Mouse (Mus musculus) layer of hippocampus, adult 18-20 months (tissue): ENCODE measurements at regions not wholly inside any gene's neighbourhood (a gene's known extent, or its start where the extent isn't known, plus 50 kb on each side); places are given as distances from the start of the nearest gene placed in this dataset.
A peak's percentile ranks its signal among the peaks of the same experiment; 100 is the strongest.
"Not testable (repeated sequence)": the region's sequence is repeated elsewhere in the genome, so short reads cannot be mapped to it uniquely, and the experiment has no call there.

ENCODE experiments used
- DNase-seq, 2 experiments: peaks; one replicate each; pipeline ENCODE4 v3.0.0; 2022; ENCODE audit warnings: low spot score in 2 of 2

DNA sequence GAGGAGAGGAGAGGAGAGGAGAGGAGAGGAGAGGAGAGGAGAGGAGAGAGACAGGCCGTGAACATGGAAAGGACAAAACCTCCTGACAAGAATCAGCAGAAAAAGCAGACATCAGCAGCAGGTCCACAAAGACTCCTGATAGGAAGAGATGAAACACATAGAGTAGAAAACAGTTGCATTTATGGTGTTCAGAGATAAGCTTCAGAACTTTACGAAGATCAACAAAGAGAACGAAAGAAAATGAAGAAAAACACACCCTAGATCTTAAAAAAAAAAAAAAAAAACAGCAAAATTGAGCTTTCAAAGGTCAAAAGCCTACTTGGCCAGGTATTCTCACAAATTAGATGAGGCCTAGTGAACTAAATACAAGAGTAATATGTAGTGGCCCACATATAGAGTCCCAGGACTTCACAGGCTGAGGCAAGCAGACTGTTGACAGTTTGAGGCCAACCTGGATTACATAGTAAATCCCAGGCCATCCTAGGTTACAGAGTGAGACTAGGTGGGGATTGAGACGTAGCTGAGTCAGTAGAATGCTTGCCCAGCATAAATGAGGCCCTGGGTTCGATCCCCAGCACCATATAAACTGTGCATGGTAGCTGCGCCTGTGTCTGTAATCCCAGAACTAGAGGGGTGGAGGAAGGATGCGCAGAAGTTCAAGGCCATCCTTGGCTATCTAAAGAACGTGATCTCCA lies 111.6 kb upstream of the Klf3 start:
- DNase-seq = no peak

DNA sequence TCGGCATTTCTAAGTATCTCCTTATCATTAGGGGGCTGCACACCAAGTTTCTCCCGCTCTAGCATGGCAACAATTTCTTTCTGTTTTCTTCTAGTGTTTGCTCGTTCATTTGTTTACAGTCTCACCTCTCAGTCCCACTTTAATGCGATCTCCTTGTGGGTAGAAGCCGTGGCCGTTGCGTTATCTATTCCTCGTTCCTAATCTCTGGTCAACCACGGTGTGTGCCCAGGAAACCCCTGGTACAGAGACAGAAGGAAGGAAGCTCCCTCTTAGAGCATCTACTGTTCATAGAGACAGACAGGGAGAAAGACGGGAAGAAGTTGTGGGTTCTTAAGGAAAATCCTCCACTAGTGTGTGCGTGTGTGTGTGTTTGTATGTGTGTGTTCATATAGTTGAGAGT lies 110.9 kb upstream of the Klf3 start:
- no peak for DNase-seq

DNA sequence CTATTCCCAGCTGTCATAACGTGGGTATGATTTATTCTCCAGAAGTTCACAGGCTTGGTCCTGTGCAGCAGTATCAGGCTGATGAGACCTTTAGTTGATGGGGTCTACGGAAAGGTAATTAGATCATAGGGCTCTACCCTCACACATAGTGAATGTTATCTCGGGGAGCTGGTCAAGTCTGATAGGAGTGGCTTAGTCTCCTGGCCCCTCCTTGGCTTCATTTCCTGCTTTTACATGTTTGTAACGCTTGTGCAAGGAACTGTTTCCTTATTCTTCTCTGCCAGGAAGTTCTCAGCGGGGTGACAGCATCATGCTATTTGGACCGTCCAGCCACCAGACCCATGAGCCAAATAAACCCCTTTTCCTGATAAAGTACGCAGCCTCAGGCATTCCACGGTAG lies 109.6 kb upstream of the Klf3 start:
- no peak for DNase-seq

DNA sequence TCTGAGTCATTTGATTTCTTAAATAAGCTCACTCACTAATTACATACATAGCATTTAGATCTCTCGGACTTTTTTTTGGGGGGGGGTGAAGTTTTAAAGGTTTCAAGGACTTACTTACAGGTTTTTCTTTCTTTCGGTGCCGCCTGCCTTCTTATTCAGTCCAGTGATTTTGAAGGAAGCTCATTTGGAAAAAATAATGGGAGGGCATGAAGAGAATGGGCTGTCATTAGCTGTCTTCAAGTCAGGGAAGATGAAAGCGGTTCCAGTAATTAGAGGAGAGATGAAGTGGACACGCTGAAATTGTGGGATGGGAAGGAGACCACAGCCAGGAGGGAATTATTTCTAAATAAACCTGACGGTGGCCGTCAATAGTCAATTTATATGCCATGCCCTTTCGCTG lies 108.6 kb upstream of the Klf3 start:
- no peak for DNase-seq

DNA sequence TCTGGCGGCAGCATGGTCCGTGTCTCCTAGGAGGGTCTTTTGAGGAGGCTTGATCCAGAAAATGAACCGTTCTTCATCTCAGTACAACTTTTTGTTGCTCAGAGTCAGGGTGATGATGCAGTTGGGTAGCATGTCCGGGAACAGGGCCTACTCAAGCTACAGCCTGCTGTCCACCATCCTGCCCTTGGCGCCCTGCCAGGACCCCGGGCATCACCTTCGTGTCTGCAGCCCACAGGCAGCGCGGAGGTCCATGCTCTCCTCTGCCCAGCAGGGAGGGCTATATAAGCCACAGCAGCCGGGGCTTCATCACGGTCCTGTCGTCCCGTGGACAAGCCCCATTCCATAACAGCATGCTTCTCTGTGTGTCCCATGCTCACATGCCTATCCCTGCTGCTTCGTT lies 107.1 kb upstream of the Klf3 start:
- no peak for DNase-seq

DNA sequence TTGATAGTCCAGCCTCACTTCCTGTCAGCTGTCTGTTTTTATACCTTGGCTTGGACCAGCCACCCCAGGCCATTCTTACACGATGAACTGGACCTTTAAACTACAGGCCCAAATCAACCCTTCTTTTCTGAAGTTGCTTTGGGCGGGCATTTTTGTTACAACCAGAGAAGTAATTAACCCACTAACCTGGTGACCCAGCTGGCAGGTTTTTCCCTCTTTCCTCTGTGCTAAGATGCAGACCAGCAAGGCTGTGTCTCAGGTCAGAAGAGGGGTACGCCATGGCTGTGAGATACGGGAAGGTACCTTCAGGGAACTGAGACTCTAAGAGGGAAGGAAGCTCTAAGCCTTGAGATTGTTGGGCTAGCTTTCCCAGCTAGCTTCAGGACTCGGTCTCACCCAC lies 105.7 kb upstream of the Klf3 start:
- DNase-seq = no peak

DNA sequence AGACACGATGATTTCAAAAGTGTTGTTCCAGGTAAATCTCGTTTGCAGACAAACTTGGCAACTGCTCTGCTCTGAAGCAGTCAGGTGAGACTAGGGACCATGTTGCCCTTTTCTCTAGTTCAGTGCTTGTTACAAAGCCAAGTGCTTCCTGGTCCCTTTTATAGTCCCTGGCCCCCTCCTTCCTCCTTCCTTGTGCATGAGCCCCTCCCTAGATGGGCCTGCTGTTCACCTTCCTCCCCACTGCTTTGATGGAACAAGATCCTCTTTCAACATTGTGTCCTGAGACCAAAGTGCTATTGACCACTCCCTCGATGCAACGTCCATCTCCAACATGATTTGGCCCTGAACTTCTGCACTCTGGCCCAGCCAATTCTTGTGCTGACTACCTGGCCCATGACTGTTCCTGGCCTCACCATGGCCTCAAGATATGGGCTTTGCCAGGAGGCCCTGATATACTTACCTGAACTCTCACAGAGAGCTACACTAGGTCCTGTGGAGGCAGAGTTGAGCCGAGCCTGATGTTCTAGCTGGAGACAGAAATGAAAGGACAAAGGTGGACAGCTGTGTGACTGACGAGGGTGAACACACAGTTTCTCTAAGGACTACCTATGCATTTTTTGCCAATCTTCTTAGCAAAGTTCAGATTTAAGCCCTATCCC lies 104.6 kb upstream of the Klf3 start:
- DNase-seq = no peak

DNA sequence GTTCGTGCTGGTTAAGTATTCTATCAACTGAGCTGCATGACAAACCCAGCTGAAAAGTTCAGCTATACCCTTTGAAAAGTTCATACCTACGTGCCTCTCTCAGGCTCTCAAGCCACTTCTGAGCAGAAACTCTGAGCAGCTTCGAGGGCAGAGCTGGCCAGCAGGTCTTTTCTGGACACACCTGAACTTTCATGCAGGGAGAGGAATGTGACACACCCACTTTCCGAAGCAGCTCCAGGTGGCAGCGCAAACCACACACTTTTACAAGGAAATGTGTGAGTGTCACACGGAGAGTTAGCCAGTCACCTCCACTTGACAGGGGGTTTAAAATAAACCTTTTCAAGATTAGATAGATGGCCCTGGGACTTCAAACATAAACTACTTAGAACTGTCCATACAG lies 103.2 kb upstream of the Klf3 start:
- DNase-seq = no peak

DNA sequence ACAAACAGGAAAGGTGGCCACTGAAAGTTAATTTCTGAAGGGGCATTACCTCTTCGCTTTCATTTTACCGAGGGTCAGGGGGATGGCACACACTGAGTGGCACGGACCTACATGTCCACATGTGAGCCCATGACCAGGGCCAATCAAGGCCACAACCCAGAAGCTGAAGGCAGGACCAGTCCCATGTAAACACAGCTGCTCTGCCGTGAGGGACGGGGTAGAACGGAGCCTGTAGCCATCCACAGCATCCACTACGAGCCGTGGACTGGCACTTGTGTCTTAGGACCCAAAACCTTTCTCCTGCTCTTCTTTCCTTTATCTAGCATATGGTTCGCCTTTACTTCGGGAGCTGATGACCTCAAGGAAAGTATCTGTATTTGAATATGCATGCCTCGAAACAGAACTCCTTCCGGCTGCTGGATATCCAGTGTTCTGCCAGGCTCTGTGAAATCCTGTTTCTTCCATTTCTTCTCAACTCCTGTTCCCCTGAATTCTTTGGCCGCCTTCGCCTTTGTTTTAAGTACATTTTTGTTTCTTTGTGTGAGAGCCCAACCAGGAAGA lies 101.9 kb upstream of the Klf3 start:
- peak in 1 of 2 experiments; percentile 5 for DNase-seq

DNA sequence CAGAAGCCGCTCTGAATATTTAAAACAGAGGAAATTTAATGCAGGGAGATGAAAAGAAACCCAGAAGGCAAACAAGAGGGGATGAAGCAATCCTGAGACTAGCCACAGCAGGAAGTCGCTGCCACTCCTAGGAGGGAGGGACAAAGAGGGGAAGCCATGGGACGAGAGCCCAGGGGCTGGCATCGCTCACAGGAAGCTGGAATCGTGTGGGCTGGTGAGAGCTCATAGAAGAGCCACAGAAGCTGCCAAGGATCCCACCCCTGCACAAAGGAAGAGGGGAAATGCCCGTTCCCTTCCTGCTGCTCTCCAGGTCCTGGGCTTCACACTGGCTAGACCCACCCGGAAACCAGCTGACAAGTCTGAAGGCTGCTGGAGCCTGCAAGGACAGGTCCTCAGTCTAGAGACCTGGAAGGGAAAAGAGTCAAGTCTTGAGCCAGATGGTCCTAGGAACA lies 101.4 kb upstream of the Klf3 start:
- DNase-seq = peak; percentile 64 to 75

DNA sequence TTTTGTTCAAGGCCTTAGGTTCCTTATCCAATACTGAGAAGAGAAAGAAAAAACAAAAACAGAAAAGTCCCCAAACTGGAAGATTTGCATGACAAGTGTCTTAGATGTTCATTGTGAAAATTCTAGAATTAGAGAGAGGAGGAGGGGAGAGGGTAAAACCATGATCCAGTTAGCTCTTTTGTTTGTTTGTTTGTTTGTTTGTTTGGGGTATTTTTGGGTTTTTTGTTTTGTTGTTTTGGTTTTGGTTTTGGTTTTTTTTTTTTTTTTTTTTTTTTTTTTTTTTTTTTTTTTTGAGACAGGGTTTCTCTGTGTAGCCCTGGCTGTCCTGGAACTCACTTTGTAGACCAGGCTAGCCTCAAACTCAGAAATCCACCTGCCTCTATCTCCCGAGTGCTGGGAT lies 100.8 kb upstream of the Klf3 start:
- DNase-seq = not testable (repeated sequence)

DNA sequence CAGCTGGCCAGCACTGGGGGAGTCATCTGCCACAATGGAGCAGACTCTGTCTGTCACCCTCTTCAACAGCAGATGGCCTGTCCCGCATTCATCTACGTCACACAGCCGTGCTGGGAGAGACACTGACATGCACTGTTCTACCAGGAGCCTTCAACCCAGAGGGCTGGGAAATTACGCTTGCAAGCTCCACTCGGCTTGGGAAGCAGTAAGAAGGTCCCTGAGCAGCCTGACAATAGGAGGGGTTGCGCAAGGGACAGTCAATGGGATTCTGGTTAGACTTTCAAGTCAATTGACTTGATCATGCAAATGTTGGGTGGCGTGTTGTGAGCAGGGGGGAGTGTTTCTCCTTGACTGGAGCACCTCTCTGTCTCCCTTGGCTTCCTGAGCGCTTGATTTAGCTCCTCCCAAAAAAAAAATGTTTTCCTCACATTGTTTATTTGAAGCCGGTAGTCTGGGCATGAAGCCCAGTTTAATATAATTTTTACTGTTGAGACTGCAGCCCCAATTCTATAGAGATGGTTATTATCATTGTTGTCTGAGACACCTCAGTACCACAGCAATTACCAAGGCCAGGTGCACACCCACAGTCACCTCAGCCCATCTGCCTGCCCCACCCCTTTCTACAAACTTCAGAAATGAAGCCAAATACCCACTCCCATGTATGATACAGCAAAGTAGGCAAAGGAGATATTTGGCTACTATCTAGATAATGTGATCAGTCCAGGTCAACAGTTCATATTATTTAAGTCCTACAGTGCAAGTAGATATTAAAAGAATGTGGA lies 99.9 kb upstream of the Klf3 start:
- peak; percentile 47 to 64 for DNase-seq

DNA sequence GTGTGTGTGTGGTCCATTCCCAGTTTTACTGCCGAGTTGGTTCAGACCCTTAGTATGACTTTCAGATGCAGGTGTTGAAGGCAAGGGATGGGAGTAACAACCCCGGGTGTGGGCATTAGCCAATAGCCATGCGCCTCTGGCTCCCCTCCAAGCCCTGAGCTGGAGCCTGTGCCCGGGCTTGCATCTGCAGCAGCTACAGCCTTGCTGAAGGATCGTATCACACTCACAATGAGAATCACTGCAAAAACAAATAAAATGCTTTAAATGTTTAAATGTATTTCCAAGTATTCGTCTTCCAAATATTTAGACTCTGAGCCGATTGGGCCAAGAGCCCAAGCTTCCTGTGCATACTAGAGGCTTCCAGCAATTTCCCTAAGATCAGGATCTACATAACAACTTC lies 99.0 kb upstream of the Klf3 start:
- peak in 1 of 2 experiments; percentile 65 for DNase-seq

DNA sequence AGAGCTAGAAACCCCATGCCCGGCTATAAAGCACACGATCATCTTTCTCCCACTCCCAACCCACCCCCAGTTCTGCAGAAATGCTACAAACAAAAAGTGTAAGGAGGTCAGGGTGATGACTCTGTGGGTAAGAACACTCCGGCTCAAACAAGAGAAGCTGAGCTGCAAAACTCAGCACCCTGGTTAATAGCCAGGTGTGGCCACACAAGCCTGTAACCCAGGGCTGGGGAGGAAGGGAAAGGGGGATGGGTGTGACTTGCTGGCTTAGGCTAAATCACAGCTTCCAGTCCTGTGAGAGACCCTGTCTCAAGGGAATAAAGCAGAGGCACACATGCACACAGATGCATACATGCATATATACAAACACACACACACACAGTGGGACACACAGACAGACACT lies 96.6 kb upstream of the Klf3 start:
- DNase-seq = no peak

DNA sequence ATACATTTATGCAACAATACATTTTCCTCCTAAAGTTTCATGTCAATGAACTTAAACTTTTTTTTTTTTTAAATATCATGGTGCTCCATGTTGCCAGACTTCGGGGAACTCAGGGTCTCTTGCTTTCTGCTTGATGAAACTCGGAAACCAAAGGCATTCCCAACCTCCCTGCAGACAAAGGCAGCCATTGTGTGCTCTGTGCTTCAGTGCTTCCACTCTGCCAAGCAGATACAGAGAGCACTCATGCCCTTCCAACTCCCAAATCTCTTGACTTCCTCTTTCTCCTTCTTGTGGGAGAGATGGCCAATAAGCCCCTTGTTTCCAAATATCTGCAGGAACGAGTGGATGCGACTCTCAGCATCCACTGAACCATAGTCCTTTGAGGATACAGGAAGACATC lies 94.0 kb upstream of the Klf3 start:
- no peak for DNase-seq

DNA sequence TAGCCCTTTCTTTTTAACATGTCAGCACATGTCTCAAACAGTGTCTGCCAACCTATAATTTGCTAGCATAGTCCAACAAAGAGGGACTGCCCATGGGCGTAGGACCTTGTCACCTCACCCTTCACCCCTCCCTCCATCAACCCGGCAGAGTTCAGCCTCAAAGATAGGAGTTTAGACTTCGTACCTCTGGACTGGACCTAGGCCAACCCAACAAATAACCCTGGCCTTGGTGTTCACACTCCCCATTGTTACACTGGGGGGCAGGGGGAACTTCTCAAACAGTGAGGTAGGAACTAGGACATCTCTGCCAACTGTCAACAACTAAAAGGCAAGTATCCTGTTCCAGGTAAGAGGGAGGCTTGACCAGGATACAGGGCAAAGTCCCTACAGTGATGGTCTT lies 93.0 kb upstream of the Klf3 start:
- DNase-seq = no peak

DNA sequence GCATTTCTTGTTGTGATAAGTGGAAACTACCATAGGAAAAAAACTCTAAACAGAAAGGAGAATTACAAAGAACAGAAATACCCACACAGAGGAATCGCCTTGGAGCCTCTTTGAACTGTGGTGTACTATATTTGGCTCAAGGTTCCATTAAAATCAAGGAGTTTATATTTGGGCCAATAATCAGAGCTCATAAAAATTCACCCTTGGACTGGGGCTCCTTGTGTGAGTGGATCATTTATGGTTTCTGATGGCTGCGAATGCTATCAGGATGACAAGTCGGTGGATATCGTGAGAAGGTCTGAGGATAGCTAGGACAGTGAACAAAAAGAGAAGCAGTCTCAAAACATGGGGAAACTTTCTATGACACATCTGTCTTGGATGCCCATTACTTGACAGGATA lies 92.2 kb upstream of the Klf3 start:
- no peak for DNase-seq

DNA sequence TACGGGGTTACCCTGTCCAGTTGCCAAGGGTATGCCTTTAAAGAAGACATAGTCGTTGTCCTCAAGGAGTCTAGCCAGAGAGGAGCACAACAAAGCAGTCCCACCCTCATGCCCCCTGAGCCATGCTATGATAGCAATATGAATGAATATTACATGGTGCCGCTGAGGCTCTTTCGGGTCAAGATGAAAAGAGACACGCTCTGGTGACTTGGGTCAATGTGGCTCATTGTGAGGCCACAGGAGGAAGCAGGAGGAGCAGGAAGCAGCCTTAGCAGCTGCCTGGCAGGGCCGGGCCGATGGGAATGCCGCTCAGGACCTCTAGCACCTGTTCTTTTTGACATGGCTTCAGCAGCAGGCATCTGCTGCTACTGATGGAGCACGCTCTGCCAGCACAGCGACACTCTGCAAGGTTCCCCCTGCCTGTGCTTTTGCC lies 89.0 kb upstream of the Klf3 start:
- DNase-seq = no peak

DNA sequence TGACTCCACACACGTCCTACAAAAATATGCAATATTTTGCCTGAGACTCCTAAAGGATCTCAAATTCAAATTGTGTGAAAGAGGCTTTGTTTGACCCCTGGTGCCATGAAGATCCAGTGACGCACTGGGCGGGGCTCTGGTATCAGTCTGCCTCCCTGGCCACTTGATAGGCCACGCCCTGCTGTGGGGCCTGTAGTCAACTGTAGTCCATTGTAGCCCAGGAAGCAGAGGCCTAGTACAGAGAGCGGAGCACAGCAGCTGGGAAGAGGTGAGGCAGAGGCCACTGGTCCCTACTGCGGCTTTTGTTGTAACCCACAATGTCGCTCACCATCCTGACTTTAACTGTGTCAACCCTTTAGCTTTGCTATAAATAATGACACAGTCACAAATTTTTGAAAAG lies 88.5 kb upstream of the Klf3 start:
- peak in 1 of 2 experiments; percentile 32 for DNase-seq

DNA sequence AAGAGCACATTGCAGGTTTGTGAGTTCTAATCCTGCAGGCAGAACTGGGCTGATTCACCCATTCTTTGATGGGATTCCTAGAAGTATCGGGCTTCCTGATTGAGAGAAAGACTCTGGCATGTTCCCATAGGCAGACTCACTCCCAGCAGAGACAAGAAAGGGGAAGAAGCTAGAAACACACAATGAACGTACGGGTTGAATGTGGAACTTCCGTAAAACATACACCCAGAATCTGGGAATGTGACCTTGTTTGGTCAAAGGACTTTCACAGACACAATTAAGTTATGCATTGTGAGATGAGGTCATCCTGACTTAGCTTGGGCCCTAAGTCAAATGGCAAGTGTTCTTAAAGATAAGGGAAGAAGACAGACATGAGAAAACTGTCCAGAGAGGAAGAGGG lies 86.6 kb upstream of the Klf3 start:
- DNase-seq = no peak

DNA sequence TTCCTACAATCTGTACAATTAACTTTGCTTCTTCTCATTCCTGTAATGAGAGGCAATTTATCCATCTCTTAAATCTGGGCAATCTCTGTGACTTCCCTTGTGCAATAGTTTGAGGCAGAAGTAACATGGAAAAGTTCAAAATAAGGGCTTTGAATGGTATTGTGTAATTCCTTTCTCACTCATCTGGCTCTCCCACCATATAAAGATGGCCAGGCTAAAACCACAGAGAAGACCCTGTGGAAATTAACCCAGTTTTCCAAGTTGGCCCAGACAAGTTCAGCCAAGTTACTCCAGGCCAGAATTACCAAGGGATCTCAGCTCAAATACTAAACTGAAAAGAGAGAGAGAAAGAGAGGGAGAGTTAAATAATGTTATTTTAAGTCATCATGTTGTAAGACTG lies 81.0 kb upstream of the Klf3 start:
- no peak for DNase-seq

DNA sequence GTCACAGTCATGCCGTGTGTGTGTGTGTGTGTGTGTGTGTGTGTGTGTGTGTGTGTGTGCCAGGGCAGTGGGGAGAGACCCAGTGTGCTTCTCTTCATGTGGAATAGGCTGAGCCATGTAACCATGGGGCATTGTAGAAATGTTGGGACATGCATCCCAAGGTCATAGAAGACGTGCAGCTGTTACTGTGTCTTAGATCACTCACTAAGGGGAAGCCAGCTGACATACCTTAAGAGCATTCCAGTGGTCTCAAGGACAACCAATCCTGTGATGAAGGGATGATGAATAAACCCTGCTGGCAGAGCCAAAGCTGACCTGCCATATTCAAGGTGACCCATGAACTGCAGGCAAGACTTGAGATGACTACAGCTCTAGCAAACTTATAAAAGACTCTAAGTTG lies 75.3 kb upstream of the Klf3 start:
- no peak for DNase-seq
